Mouse (Mus musculus) liver, embryonic 14.5 days (tissue): Measurements from ENCODE around the gene Akap10. TPM values are rescaled to one million over a fixed set of nuclear protein-coding genes. Genes with fewer than 3 reads are reported as not detected.
A peak's percentile ranks its signal among the peaks of the same experiment; 100 is the strongest.
"Not testable (repeated sequence)": the region's sequence is repeated elsewhere in the genome, so short reads cannot be mapped to it uniquely, and the experiment has no call there.

Experiments used
- ATAC-seq: fragments of 200-750 bp; cut with Nextera tagmentation; 2 replicates; pipeline ENCODE4 v1.8.0; 2017; ENCODE audit warnings: moderate number of reproducible peaks, mild to moderate bottlenecking, moderate library complexity; ENCODE audit not compliant: insufficient read depth
- DNase-seq, 3 experiments: peaks; one replicate each; pipeline ENCODE4 v3.0.0-alpha.2; 2012 to 2013; ENCODE audit warnings: low read depth in 3 of 3, low spot score in 3 of 3
- H3K27ac ChIP-seq: fragments of 300-500 bp; sonication (generic); 2 replicates; pipeline ENCODE4 v1.5.1; 2014; ENCODE audit warnings: moderate library complexity, mild to moderate bottlenecking, control low read depth, inconsistent platforms
- H3K27me3 ChIP-seq: fragments of 300-500 bp; sonication (generic); 2 replicates; pipeline ENCODE4 v1.6.1; 2014; ENCODE audit warnings: mild to moderate bottlenecking, low read length, moderate library complexity; ENCODE audit not compliant: control insufficient read depth, insufficient read depth
- H3K36me3 ChIP-seq: fragments of 300-500 bp; sonication (generic); replicated peaks from 2 replicates; pipeline ENCODE4 v1.6.1; 2014; ENCODE audit warnings: low read depth; ENCODE audit not compliant: control insufficient read depth, insufficient read depth
- H3K4me1 ChIP-seq, 2 experiments: fragments of 200-500 bp in 1 of 2; fragments of 300-500 bp in 1 of 2; sonication (generic) in 1 of 2; replicated peaks; 2 replicates each; pipeline ENCODE4 v1.6.1; 2012 to 2014; ENCODE audit warnings: antibody characterized with exemption in 1 of 2, inconsistent platforms in 1 of 2, low read length in 1 of 2; ENCODE audit not compliant: control insufficient read depth in 2 of 2, insufficient read depth in 2 of 2
- H3K4me2 ChIP-seq: fragments of 300-500 bp; sonication (generic); 2 replicates; pipeline ENCODE4 v1.6.1; 2014; ENCODE audit warnings: low read depth, mild to moderate bottlenecking, control low read depth, moderate library complexity
- H3K4me3 ChIP-seq, 2 experiments: fragments of 200-500 bp in 1 of 2; fragments of 300-500 bp in 1 of 2; sonication (generic) in 1 of 2; 2 replicates each; pipeline ENCODE4 v1.5.1; 2012 to 2014; ENCODE audit warnings: low read depth in 2 of 2, low read length in 2 of 2, mild to moderate bottlenecking in 2 of 2, control low read depth in 1 of 2, inconsistent platforms in 1 of 2, moderate library complexity in 1 of 2; ENCODE audit not compliant: insufficient read depth in 1 of 2
- H3K9ac ChIP-seq: fragments of 300-500 bp; sonication (generic); replicated peaks from 2 replicates; pipeline ENCODE4 v1.6.1; 2014; ENCODE audit warnings: mild to moderate bottlenecking, control low read depth, moderate library complexity
- H3K9me3 ChIP-seq: fragments of 300-500 bp; sonication (generic); 2 replicates; pipeline ENCODE4 v1.6.1; 2016; ENCODE audit warnings: low read length, mixed read lengths; ENCODE audit not compliant: control insufficient read depth
- CTCF ChIP-seq: IDR thresholded peaks from 2 replicates; pipeline ENCODE4 v1.5.1; 2016; ENCODE audit warnings: antibody characterized with exemption, low read depth, control low read depth
- EP300 ChIP-seq: IDR thresholded peaks from 2 replicates; pipeline ENCODE4 v1.6.1; 2016; ENCODE audit warnings: antibody characterized with exemption, low read depth
- WGBS: fragments of 180-500 bp; shearing (Covaris S2); extraction: QIAGEN DNeasy Blood & Tissue Kit; methylation state at CpG from one replicate; pipeline ENCODE4 v1.1.7; 2014; ENCODE audit not compliant: insufficient replicate concordance; 5-methylcytosine and 5-hydroxymethylcytosine counted together
- polyA plus RNA-seq, 2 experiments: library from polyadenylated mRNA; depleted of rRNA in 1 of 2; stranded (reverse) in 1 of 2; unstranded in 1 of 2; fragments of >200 nt; fragmentation: Nextera tagmentation in 1 of 2; extraction: Ambion mirVana in 1 of 2; gene quantifications; 2 replicates each; pipeline versions ENCODE4 v1.2.1 to v1.2.3; 2012 to 2014

The Akap10 gene
- polyA plus RNA-seq, 2 experiments: 5.7 to 6.5 TPM

GRCm38 (mm10) chr11:61853659-61854058 is 76.4 kb downstream of the Akap10 start:
- peak overlapping the region; percentile 83 for H3K9ac ChIP-seq
- no peak overlapping the region; the same call in 1 of the 2 replicates for H3K27ac ChIP-seq
- H3K9me3 ChIP-seq: no peaks in the 10 kb centered on the region
- peak overlapping the region; percentile 61 to 87 for H3K4me3 ChIP-seq
- no peak for ATAC-seq
- no peaks in the 10 kb centered on the region for H3K27me3 ChIP-seq
- H3K4me1 ChIP-seq: peaks cover 0 to 2% of the 10 kb centered on the region in 2 experiments; a peak in 1 of 4 replicates
- H3K4me2 ChIP-seq: peak overlapping the region; percentile 94
- no peaks in the 10 kb centered on the region for H3K36me3 ChIP-seq
- no peak for DNase-seq
- TF ChIP-seq CTCF (no peak), EP300 (no peak)
- WGBS: 15% methylated on average over 5 of the region's 5 CpGs

- no peak for ATAC-seq
- TF ChIP-seq EP300 (no peak), CTCF (no peak)
- no peak overlapping the region for H3K27ac ChIP-seq
Observed at GRCm38 (mm10) chr11:61852916-61853315, 77.1 kb downstream of the Akap10 start.

GRCm38 (mm10) chr11:61851195-61851594 is 78.9 kb downstream of the Akap10 start:
- no peak overlapping the region for H3K9ac ChIP-seq
- no peaks in the 10 kb centered on the region for H3K27me3 ChIP-seq
- H3K4me3 ChIP-seq: no peak overlapping the region
- no peak for ATAC-seq
- H3K27ac ChIP-seq: no peak overlapping the region
- H3K4me2 ChIP-seq: no peak overlapping the region
- peaks cover 0 to 2% of the 10 kb centered on the region in 2 experiments; a peak in 1 of 4 replicates for H3K4me1 ChIP-seq
- TF ChIP-seq EP300 (no peak), CTCF (no peak)
- H3K9me3 ChIP-seq: no peaks in the 10 kb centered on the region
- no peak for DNase-seq
- 41% methylated on average over 3 of the region's 3 CpGs for WGBS
- H3K36me3 ChIP-seq: no peaks in the 10 kb centered on the region

More at GRCm38 (mm10) chr11:61852916-61853315, 77.1 kb downstream of the Akap10 start:
- H3K4me1 ChIP-seq: peaks cover 0 to 2% of the 10 kb centered on the region in 2 experiments; a peak in 1 of 4 replicates
- no peaks in the 10 kb centered on the region for H3K27me3 ChIP-seq
- DNase-seq: no peak
- H3K4me3 ChIP-seq: no peak overlapping the region
- H3K9ac ChIP-seq: no peak overlapping the region
- H3K9me3 ChIP-seq: no peaks in the 10 kb centered on the region
- no peaks in the 10 kb centered on the region for H3K36me3 ChIP-seq
- no peak overlapping the region for H3K4me2 ChIP-seq

GRCm38 (mm10) chr11:61840663-61841062 is 89.4 kb downstream of the Akap10 start:
- WGBS: 57% methylated on average over 3 of the region's 3 CpGs
- not testable (repeated sequence) for H3K4me2 ChIP-seq, H3K4me1 ChIP-seq, H3K9me3 ChIP-seq, DNase-seq, H3K9ac ChIP-seq, ATAC-seq, H3K27me3 ChIP-seq, H3K4me3 ChIP-seq, H3K36me3 ChIP-seq, H3K27ac ChIP-seq

GRCm38 (mm10) chr11:61839940-61840339 is 90.1 kb downstream of the Akap10 start:
- H3K27ac ChIP-seq: no peak overlapping the region
- ATAC-seq (no peak), DNase-seq (no peak)
- no peak overlapping the region for H3K9ac ChIP-seq
- no peaks in the 10 kb centered on the region for H3K36me3 ChIP-seq
- no peaks in the 10 kb centered on the region for H3K9me3 ChIP-seq
- no peaks in the 10 kb centered on the region for H3K4me1 ChIP-seq
- H3K4me2 ChIP-seq: no peak overlapping the region
- H3K27me3 ChIP-seq: no peaks in the 10 kb centered on the region
- no peak overlapping the region for H3K4me3 ChIP-seq
- TF ChIP-seq CTCF (no peak), EP300 (no peak)
